Mouse (Mus musculus): ENCODE results near the gene Sord. TPM values are rescaled to one million over a fixed set of nuclear protein-coding genes. Genes with fewer than 3 reads are reported as not detected.

Gene Sord
- polyA plus RNA-seq, 1 experiment: 87.1 TPM

DNA sequence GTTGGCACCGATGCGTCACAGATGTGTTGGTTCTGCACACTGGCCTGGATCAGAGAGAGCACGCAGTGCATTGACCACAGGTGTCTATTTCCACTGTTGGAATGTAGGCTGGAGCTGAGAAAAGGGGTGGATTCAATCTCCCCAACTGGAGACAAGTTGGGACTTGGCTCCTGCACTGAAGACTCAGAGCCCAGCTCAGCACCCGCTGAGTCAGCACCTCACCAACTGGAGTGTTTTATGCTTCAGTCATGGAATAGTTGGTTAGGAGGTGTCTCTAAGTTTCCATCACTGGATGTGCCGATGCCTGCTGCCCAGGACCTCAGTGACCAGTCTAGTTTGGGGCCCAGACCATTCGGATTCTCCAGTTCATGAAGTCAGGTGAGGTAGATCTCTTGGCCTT is 4.2 kb upstream of the Sord start:
- H3K4me3 ChIP-seq (ENCODE audit: insufficient read depth, low read depth, low read length): no peak overlapping the region
- H3K4me1 ChIP-seq (ENCODE audit: control insufficient read depth, insufficient read depth, insufficient read length, low read length): no peaks in the 10 kb centered on the region
- H3K27ac ChIP-seq (replicated peaks; ENCODE audit: low read depth, low read length): no peak overlapping the region

DNA sequence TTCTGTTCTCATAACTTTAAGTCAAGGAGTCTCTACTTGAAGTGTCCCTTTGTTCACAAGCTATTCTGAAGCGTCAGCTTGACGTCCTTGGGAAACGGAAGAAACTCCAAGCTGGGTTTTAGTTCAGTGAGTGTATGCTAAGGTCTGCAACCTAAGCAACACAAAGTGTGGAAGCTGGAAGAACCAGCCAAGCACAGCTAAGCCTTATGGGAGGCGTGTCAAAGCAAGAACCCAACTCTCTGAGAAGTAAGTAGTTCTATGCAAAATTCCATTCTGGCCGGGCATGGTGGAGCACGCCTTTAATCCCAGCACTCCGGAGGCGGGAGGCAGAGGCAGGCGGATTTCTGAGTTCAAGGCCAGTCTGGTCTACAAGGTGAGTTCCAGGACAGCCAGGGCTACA is 2.9 kb upstream of the Sord start:
- Histone ChIP-seq H3K4me3 (ENCODE audit: insufficient read depth, low read depth, low read length) (no peak overlapping the region), H3K4me1 (ENCODE audit: control insufficient read depth, insufficient read depth, insufficient read length, low read length) (no peaks in the 10 kb centered on the region), H3K27ac (replicated peaks; ENCODE audit: low read depth, low read length) (no peak overlapping the region)

GRCm38 (mm10) chr2:122233341-122233740 is 1.2 kb upstream of the Sord start:
- H3K4me3 ChIP-seq (ENCODE audit: insufficient read depth, low read depth, low read length): no peak overlapping the region
- no peak overlapping the region for H3K27ac ChIP-seq (replicated peaks; ENCODE audit: low read depth, low read length)
- no peaks in the 10 kb centered on the region; the same call in 1 of the 2 replicates for H3K4me1 ChIP-seq (ENCODE audit: control insufficient read depth, insufficient read depth, insufficient read length, low read length)

GRCm38 (mm10) chr2:122233759-122234557 is 591 bp upstream of the Sord start:
- Histone ChIP-seq H3K27ac (replicated peaks; ENCODE audit: low read depth, low read length) (no peak overlapping the region), H3K4me3 (ENCODE audit: insufficient read depth, low read depth, low read length) (peak overlapping the region; percentile 94), H3K4me1 (ENCODE audit: control insufficient read depth, insufficient read depth, insufficient read length, low read length) (no peaks in the 10 kb centered on the region; the same call in 1 of the 2 replicates)

DNA sequence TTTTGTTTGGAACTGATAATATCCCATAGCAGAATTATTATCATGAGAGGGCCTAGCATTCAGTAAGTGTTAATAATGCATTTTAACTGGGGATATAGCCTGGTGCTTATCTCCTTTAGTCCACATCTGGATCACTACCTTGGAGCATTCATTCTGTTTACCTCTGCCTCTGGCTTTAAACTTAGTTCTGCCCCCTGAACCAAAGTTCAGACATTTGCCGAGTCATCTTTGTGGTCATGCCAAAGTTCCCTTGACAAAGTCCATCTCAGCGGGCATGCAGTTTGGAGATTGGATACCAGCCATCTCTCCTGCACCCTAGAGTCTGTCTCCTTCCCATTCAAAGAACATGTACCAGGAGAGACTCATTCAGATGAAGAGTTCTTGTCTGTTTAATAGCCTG is 876 bp downstream of the Sord start:
- Histone ChIP-seq H3K4me3 (ENCODE audit: insufficient read depth, low read depth, low read length) (peak overlapping the region; percentile 94; the same call in 1 of the 2 replicates), H3K4me1 (ENCODE audit: control insufficient read depth, insufficient read depth, insufficient read length, low read length) (no peaks in the 10 kb centered on the region; the same call in 1 of the 2 replicates), H3K27ac (replicated peaks; ENCODE audit: low read depth, low read length) (no peak overlapping the region)

GRCm38 (mm10) chr2:122236321-122236720 is 1.8 kb downstream of the Sord start:
- Histone ChIP-seq H3K4me3 (ENCODE audit: insufficient read depth, low read depth, low read length) (no peak overlapping the region), H3K4me1 (ENCODE audit: control insufficient read depth, insufficient read depth, insufficient read length, low read length) (no peaks in the 10 kb centered on the region; the same call in 1 of the 2 replicates), H3K27ac (replicated peaks; ENCODE audit: low read depth, low read length) (no peak overlapping the region)

DNA sequence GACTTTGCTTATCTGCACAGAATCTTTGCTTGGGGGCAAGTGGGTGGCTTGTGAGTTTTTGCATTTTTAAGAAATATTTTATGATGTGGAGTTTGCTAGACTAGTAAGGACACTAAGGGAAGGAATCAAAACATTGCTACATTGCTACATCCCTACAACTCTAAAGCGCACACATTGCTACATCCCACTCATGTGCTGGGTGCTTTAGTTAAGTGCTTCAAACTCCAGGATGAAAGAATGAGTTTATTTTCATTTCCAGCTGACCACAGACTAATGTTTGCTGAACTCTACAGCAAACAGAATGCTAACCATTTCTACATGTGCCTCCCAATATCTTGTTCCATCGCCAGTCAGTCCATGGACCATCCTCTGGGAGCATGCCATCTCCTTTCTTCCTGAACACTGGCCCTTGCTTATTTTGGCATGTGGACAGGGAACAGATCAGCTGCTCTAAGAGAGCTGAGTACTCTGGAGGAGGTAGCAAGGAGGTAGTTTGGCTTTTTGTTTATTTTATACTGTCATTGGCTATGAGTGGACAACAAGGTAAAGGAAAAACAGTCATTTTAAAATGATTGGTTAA is 3.4 kb downstream of the Sord start:
- H3K4me3 ChIP-seq (ENCODE audit: insufficient read depth, low read depth, low read length): no peak overlapping the region
- H3K27ac ChIP-seq (replicated peaks; ENCODE audit: low read depth, low read length): no peak overlapping the region
- no peaks in the 10 kb centered on the region; the same call in 1 of the 2 replicates for H3K4me1 ChIP-seq (ENCODE audit: control insufficient read depth, insufficient read depth, insufficient read length, low read length)

DNA sequence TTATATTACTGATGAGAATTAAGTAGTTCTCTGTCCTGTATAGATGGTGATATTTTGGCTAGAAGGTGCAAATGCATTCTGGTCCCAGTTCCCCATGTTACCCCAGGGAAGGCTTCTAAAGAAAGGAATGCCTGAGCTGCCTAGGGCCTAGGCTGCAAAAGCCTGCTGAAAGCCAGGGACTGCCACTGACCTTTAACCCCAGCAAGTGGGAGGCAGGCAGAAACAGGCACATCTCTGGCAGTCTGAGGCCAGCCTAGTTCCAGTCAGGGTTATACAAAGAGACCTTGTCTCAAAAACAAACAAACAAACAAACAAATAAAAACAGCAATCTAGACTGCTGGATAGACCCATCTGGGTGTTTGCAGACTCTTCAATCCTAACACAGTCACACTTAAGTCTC is 6.2 kb downstream of the Sord start:
- Histone ChIP-seq H3K27ac (replicated peaks; ENCODE audit: low read depth, low read length) (no peak overlapping the region), H3K4me1 (ENCODE audit: control insufficient read depth, insufficient read depth, insufficient read length, low read length) (no peaks in the 10 kb centered on the region; the same call in 1 of the 2 replicates), H3K4me3 (ENCODE audit: insufficient read depth, low read depth, low read length) (no peak overlapping the region)

GRCm38 (mm10) chr2:122241226-122241625 is 6.7 kb downstream of the Sord start:
- Histone ChIP-seq H3K4me3 (ENCODE audit: insufficient read depth, low read depth, low read length) (no peak overlapping the region), H3K27ac (replicated peaks; ENCODE audit: low read depth, low read length) (no peak overlapping the region), H3K4me1 (ENCODE audit: control insufficient read depth, insufficient read depth, insufficient read length, low read length) (no peaks in the 10 kb centered on the region; the same call in 1 of the 2 replicates)

DNA sequence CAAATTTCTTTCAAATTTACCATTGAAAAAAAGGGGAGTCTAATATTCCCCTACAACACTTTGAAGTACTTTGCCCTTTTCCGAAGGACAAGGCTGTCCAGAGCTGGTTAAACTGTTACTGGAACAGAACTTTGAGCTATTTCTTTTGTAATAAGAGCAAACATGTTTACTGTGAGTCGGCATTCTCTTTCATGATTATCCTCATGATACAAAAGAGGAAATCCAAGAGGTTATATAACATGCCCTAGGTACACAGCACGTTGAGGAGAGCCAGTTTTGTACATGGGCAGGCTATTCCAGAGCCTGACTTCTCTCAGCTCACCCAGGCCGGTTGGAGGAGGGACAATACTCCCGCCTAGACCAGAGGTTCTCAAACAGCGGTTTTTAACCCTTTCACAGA is 7.4 kb downstream of the Sord start:
- Histone ChIP-seq H3K4me1 (ENCODE audit: control insufficient read depth, insufficient read depth, insufficient read length, low read length) (no peaks in the 10 kb centered on the region; the same call in 1 of the 2 replicates), H3K4me3 (ENCODE audit: insufficient read depth, low read depth, low read length) (no peak overlapping the region), H3K27ac (replicated peaks; ENCODE audit: low read depth, low read length) (no peak overlapping the region)

DNA sequence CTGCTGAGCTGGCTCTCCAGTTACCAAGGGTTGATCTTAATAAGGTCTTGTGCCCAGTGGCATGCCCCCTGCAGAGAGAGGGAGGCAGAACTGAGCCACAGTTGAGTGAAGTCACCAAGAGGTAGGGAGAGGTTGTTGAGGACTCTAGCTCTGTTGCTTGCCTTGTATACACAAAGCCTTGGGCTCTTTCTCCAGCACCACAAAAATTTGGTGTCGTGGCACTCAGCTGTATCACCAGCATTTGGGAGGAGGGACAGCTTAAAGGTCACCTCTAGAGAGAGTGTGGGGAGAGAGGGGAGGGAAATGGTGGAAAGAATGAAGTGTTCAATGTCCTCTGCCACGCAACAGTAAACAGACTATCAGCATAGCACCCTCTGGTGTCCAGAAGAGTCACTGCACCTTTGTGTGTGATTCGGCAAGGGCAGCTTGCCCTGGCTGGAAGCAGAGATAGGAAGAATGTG is 9.2 kb downstream of the Sord start:
- Histone ChIP-seq H3K4me1 (ENCODE audit: control insufficient read depth, insufficient read depth, insufficient read length, low read length) (no peaks in the 10 kb centered on the region), H3K27ac (replicated peaks; ENCODE audit: low read depth, low read length) (no peak overlapping the region), H3K4me3 (ENCODE audit: insufficient read depth, low read depth, low read length) (no peak overlapping the region)

DNA sequence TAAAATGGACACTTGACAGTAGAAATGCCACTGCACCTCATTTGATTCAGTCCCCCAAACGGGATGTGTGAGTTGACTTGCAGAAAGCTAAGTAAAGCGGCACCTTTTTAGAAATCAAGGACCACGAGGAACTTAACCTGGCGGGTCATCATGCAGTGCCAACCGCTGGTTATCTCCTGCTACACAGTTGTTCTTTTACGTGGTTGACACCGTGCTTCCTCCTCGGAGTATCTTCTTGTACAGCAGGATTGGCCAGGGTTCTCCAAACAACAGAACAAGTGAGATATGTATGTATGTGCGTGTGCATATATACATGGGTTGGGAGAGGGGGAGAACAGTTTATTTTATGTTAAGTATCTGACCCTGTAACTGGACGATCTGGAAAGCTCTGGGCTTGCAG is 13.2 kb downstream of the Sord start:
- H3K4me3 ChIP-seq (ENCODE audit: insufficient read depth, low read depth, low read length): no peak overlapping the region

DNA sequence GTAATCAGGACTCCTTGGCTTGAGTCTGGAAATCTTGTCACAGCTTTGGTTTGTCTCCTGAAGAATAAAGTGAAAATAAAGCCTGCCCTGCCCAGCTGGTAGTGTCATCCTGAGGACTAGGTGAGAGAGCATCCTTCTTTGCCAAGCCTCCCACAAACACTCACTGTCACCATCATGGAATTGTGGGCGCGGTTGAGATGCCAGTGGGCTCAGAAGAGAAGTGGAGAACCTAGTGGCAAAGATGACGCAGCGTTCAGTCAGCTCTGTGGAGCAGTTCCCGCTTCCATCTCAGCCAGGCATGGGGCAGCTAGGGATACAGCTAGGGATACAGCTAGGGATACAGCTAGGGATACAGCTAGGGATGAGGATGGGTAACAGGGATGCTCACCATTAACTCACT is 21.4 kb downstream of the Sord start:
- Histone ChIP-seq H3K27ac (replicated peaks; ENCODE audit: low read depth, low read length) (no peak overlapping the region), H3K4me3 (ENCODE audit: insufficient read depth, low read depth, low read length) (no peak overlapping the region), H3K4me1 (ENCODE audit: control insufficient read depth, insufficient read depth, insufficient read length, low read length) (no peaks in the 10 kb centered on the region)

More for the DNA sequence above, 13.2 kb downstream of the Sord start:
- H3K4me1 ChIP-seq (ENCODE audit: control insufficient read depth, insufficient read depth, insufficient read length, low read length): no peaks in the 10 kb centered on the region
- no peak overlapping the region for H3K27ac ChIP-seq (replicated peaks; ENCODE audit: low read depth, low read length)

DNA sequence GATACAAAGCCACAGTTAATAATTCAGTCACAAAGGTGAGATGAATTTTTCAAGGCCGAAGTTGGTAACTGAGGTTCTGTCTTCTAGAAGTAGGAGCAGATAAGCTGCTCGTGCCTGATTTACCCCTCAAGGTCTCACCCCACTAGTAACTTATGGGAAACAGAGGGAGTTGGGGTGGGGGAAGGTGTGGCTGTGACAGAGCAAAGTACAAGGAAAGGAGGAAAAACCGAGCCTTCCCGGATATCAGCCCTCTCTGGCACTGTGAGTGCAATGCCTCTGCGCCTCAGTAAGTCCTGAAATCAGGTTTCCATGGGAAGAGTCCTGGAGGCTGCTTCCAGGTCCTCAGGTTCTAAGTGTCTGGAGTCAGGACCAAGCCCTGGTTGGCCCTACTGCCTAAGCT is 26.2 kb downstream of the Sord start:
- H3K4me1 ChIP-seq (ENCODE audit: control insufficient read depth, insufficient read depth, insufficient read length, low read length): no peaks in the 10 kb centered on the region
- H3K4me3 ChIP-seq (ENCODE audit: insufficient read depth, low read depth, low read length): no peak overlapping the region

DNA sequence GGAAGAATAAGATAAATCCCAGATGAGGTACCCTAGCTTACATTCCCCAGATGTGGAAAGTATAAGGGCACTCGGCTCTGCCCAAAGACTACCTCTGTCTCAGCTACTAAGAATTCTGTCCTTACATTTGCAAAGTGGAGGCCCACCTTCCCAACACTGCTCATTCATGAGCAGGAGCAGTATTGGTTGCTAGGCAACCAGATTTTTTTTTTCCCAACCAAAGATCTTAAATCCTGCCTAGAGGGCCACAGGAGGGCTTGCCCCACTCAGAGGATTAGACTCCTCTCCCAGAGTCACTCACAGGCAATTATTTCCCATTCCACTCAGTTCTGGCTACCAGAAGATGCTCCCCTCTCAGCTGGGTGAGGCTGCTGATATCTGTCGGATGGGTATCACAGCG is 30.1 kb downstream of the Sord start:
- H3K27ac ChIP-seq (replicated peaks; ENCODE audit: low read depth, low read length): no peak overlapping the region
- H3K4me3 ChIP-seq (ENCODE audit: insufficient read depth, low read depth, low read length): no peak overlapping the region
- H3K4me1 ChIP-seq (ENCODE audit: control insufficient read depth, insufficient read depth, insufficient read length, low read length): no peaks in the 10 kb centered on the region

More for the DNA sequence above, 26.2 kb downstream of the Sord start:
- H3K27ac ChIP-seq (replicated peaks; ENCODE audit: low read depth, low read length): no peak overlapping the region
